Mouse (Mus musculus) embryonic fibroblast, embryonic 13.5 days (primary cell): Measurements from ENCODE around the gene Wasf1.

Experiments used
- CTCF ChIP-seq: IDR thresholded peaks from 2 replicates; pipeline ENCODE4 v1.5.1; 2011; ENCODE audit warnings: mild to moderate bottlenecking, control low read depth, low read length, moderate library complexity, borderline replicate concordance; ENCODE audit not compliant: insufficient read depth
- POLR2A ChIP-seq: IDR thresholded peaks from 2 replicates; pipeline ENCODE4 v1.6.1; 2011; ENCODE audit warnings: low read depth, mild to moderate bottlenecking, control low read depth, low read length, moderate library complexity

GRCm38 (mm10) chr10:40964546-40964945 lies 81.3 kb downstream of the Wasf1 start:
- TF ChIP-seq CTCF, result no peak
- no peak for TF ChIP-seq POLR2A
